Mouse (Mus musculus): ENCODE results near the gene Kcnj9. TPM values are rescaled to one million over a fixed set of nuclear protein-coding genes. Genes with fewer than 3 reads are reported as not detected.

Gene Kcnj9
- polyA plus RNA-seq, 1 experiment from 2014 or later = 0.68 TPM

DNA sequence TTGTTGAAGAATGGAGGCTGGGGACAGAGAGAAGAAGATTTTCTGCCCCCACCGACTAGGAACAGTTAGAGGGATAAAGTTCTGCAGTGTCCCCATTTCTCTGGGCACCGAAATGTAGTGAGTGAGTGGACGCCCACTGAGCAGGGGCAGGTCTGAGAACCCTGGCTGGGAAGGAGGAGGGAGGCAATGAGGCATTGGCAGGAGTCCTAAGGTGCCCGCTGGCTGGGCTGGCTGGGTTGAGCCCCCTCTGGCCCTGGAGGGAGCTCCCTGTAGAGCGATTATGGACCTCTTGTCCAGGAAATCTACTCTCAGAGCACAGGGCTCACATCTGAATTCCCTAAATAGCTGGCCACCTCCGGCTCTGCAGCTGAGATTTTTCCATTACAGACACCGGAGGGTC lies 29.6 kb downstream of the Kcnj9 start:
- no peaks in the 10 kb centered on the region for H3K9me3 ChIP-seq (ENCODE audit: control insufficient read depth, low read length)
- no peak overlapping the region for H3K9ac ChIP-seq (ENCODE audit: low read length)
- DNase-seq (ENCODE audit: low spot score) (no peak), ATAC-seq (replicated peaks; ENCODE audit: low FRiP score) (no peak)
- peaks cover 15% of the 10 kb centered on the region; the same call in 1 of the 2 replicates for H3K4me1 ChIP-seq (replicated peaks; ENCODE audit: control insufficient read depth, insufficient read depth, low read length)
- H3K27me3 ChIP-seq (ENCODE audit: control insufficient read depth, insufficient read depth, low read length) = no peaks in the 10 kb centered on the region
- WGBS = 65% methylated on average over 7 of the region's 7 CpGs
- H3K4me3 ChIP-seq (ENCODE audit: low read depth, low read length) = no peak overlapping the region
- H3K27ac ChIP-seq (ENCODE audit: low read depth, low read length) = no peak overlapping the region
- H3K36me3 ChIP-seq (ENCODE audit: control insufficient read depth, insufficient read depth, low read length) = no peaks in the 10 kb centered on the region
- no peak overlapping the region for H3K4me2 ChIP-seq (ENCODE audit: low read depth, low read length, severe bottlenecking)

- no peaks in the 10 kb centered on the region for H3K27me3 ChIP-seq (ENCODE audit: control insufficient read depth, insufficient read depth, low read length)
Observed at GRCm38 (mm10) chr1:172297611-172298537, 31.2 kb downstream of the Kcnj9 start, which contains the start of gene Atp1a2. Gene Atp1a2 (minus strand): TSS chr1:172298064.

DNA sequence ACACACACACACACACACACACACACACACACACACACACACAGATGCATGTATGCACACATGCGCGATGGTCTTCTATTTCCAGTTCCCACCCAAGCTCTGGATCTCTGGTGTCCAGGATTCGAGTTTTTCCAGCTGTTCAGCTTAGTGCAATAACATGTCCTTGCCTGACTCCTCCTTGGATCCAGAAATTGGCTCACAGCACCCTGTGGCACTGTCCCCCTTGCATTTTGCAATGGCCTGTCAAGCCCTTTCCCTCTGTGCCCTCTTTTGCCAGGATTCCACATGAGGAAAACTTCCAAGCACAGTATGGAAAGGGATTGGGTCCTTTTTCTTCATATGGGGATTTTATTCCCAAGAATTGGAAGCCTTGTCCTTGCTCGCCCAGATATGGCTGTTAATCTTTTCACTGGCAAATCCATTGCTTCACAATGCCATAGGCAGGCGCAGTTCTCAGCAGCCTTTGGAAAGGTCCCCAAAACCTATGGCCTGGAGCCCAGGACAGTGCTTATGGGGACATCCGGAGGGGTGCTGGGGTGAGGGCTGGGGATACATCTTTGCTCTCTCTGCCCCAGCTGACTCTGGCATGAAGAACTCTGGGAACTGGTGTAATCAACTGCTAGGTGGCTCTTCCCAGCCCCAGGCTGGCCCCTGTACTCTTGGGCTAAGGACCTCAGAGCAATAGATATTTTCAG lies 32.2 kb downstream of the Kcnj9 start:
- 81% methylated on average over 6 of the region's 6 CpGs for WGBS
- H3K4me3 ChIP-seq (ENCODE audit: low read depth, low read length) = no peak overlapping the region
- H3K9me3 ChIP-seq (ENCODE audit: control insufficient read depth, low read length) = no peaks in the 10 kb centered on the region
- no peaks in the 10 kb centered on the region for H3K36me3 ChIP-seq (ENCODE audit: control insufficient read depth, insufficient read depth, low read length)
- H3K4me1 ChIP-seq (replicated peaks; ENCODE audit: control insufficient read depth, insufficient read depth, low read length) = peaks cover 13% of the 10 kb centered on the region; the same call in 1 of the 2 replicates
- ATAC-seq (replicated peaks; ENCODE audit: low FRiP score) (no peak), DNase-seq (ENCODE audit: low spot score) (no peak)
- H3K27ac ChIP-seq (ENCODE audit: low read depth, low read length) = no peak overlapping the region
- no peak overlapping the region for H3K4me2 ChIP-seq (ENCODE audit: low read depth, low read length, severe bottlenecking)
- no peak overlapping the region for H3K9ac ChIP-seq (ENCODE audit: low read length)
- H3K27me3 ChIP-seq (ENCODE audit: control insufficient read depth, insufficient read depth, low read length) = no peaks in the 10 kb centered on the region

More at GRCm38 (mm10) chr1:172297611-172298537, 31.2 kb downstream of the Kcnj9 start, which contains the start of gene Atp1a2:
- H3K9me3 ChIP-seq (ENCODE audit: control insufficient read depth, low read length) = no peaks in the 10 kb centered on the region
- 15% methylated on average over 16 of the region's 16 CpGs for WGBS
- H3K4me1 ChIP-seq (replicated peaks; ENCODE audit: control insufficient read depth, insufficient read depth, low read length) = peaks cover 16% of the 10 kb centered on the region; the same call in 1 of the 2 replicates
- DNase-seq (ENCODE audit: low spot score) (no peak), ATAC-seq (replicated peaks; ENCODE audit: low FRiP score) (peak; percentile 61)
- no peak within 1 kb of the TSS for H3K4me3 ChIP-seq (ENCODE audit: low read depth, low read length)
- H3K4me2 ChIP-seq (ENCODE audit: low read depth, low read length, severe bottlenecking) = peak within 1 kb of the TSS; percentile 26; the same call in 1 of the 2 replicates
- H3K9ac ChIP-seq (ENCODE audit: low read length) = peak within 1 kb of the TSS; percentile 20; the same call in 1 of the 2 replicates
- H3K27ac ChIP-seq (ENCODE audit: low read depth, low read length) = no peak within 1 kb of the TSS
- no peaks in the 10 kb centered on the region for H3K36me3 ChIP-seq (ENCODE audit: control insufficient read depth, insufficient read depth, low read length)

- ATAC-seq (replicated peaks; ENCODE audit: low FRiP score) (peak; percentile 31; the same call in 1 of the 2 replicates), DNase-seq (ENCODE audit: low spot score) (no peak)
- H3K9me3 ChIP-seq (ENCODE audit: control insufficient read depth, low read length) = no peaks in the 10 kb centered on the region
- no peaks in the 10 kb centered on the region for H3K27me3 ChIP-seq (ENCODE audit: control insufficient read depth, insufficient read depth, low read length)
- H3K9ac ChIP-seq (ENCODE audit: low read length) = no peak overlapping the region
- peaks cover 13% of the 10 kb centered on the region; the same call in 1 of the 2 replicates for H3K4me1 ChIP-seq (replicated peaks; ENCODE audit: control insufficient read depth, insufficient read depth, low read length)
- no peaks in the 10 kb centered on the region for H3K36me3 ChIP-seq (ENCODE audit: control insufficient read depth, insufficient read depth, low read length)
- H3K4me2 ChIP-seq (ENCODE audit: low read depth, low read length, severe bottlenecking) = no peak overlapping the region
- WGBS = 64% methylated on average over 4 of the region's 4 CpGs
- H3K4me3 ChIP-seq (ENCODE audit: low read depth, low read length) = no peak overlapping the region
- H3K27ac ChIP-seq (ENCODE audit: low read depth, low read length) = no peak overlapping the region
Observed at GRCm38 (mm10) chr1:172295751-172296197, 33.3 kb downstream of the Kcnj9 start.

GRCm38 (mm10) chr1:172293449-172293848 lies 35.7 kb downstream of the Kcnj9 start:
- Histone ChIP-seq H3K27me3 (ENCODE audit: control insufficient read depth, insufficient read depth, low read length) (no peaks in the 10 kb centered on the region), H3K4me3 (ENCODE audit: low read depth, low read length) (no peak overlapping the region), H3K9ac (ENCODE audit: low read length) (no peak overlapping the region), H3K4me1 (replicated peaks; ENCODE audit: control insufficient read depth, insufficient read depth, low read length) (peaks cover 12% of the 10 kb centered on the region; the same call in 1 of the 2 replicates), H3K36me3 (ENCODE audit: control insufficient read depth, insufficient read depth, low read length) (no peaks in the 10 kb centered on the region), H3K4me2 (ENCODE audit: low read depth, low read length, severe bottlenecking) (no peak overlapping the region), H3K27ac (ENCODE audit: low read depth, low read length) (no peak overlapping the region), H3K9me3 (ENCODE audit: control insufficient read depth, low read length) (no peaks in the 10 kb centered on the region)
- ATAC-seq (replicated peaks; ENCODE audit: low FRiP score) (no peak), DNase-seq (ENCODE audit: low spot score) (no peak)
- 91% methylated on average over 11 of the region's 11 CpGs for WGBS

- Histone ChIP-seq H3K4me2 (ENCODE audit: low read depth, low read length, severe bottlenecking) (no peak overlapping the region), H3K4me3 (ENCODE audit: low read depth, low read length) (no peak overlapping the region), H3K9me3 (ENCODE audit: control insufficient read depth, low read length) (no peaks in the 10 kb centered on the region), H3K9ac (ENCODE audit: low read length) (no peak overlapping the region), H3K36me3 (ENCODE audit: control insufficient read depth, insufficient read depth, low read length) (no peaks in the 10 kb centered on the region), H3K27me3 (ENCODE audit: control insufficient read depth, insufficient read depth, low read length) (no peaks in the 10 kb centered on the region), H3K27ac (ENCODE audit: low read depth, low read length) (no peak overlapping the region), H3K4me1 (replicated peaks; ENCODE audit: control insufficient read depth, insufficient read depth, low read length) (peaks cover 10% of the 10 kb centered on the region; the same call in 1 of the 2 replicates)
- DNase-seq (ENCODE audit: low spot score) (no peak), ATAC-seq (replicated peaks; ENCODE audit: low FRiP score) (no peak)
- WGBS = 92% methylated on average over 2 of the region's 2 CpGs
Observed at GRCm38 (mm10) chr1:172292880-172293279, 36.2 kb downstream of the Kcnj9 start.

DNA sequence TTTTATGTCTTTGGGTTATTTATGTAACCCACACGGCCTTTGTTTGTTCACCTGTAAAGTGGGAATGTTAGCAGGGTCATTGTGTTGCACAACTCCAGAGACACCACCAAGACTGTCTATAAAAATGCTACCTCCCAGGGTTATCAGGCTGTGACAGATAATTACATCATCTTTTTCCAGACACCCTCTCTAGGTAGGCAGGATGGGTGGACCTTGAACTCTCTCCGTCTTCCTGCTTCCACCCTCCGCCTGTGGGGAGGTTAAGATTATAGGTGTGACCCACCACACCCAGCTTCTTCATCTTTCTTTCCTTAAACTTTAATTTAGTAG lies 39.5 kb downstream of the Kcnj9 start:
- DNase-seq (ENCODE audit: low spot score) (no peak), ATAC-seq (replicated peaks; ENCODE audit: low FRiP score) (no peak)
- H3K27me3 ChIP-seq (ENCODE audit: control insufficient read depth, insufficient read depth, low read length) = no peaks in the 10 kb centered on the region
- H3K27ac ChIP-seq (ENCODE audit: low read depth, low read length) = no peak overlapping the region
- H3K9me3 ChIP-seq (ENCODE audit: control insufficient read depth, low read length) = no peaks in the 10 kb centered on the region
- H3K9ac ChIP-seq (ENCODE audit: low read length) = no peak overlapping the region
- 0 out of 2 replicates have a peak, but pooled peaks cover 2% of the 10 kb centered on the region for H3K4me1 ChIP-seq (replicated peaks; ENCODE audit: control insufficient read depth, insufficient read depth, low read length)
- no peaks in the 10 kb centered on the region for H3K36me3 ChIP-seq (ENCODE audit: control insufficient read depth, insufficient read depth, low read length)
- no peak overlapping the region for H3K4me3 ChIP-seq (ENCODE audit: low read depth, low read length)
- no peak overlapping the region for H3K4me2 ChIP-seq (ENCODE audit: low read depth, low read length, severe bottlenecking)
- 89% methylated on average over 3 of the region's 3 CpGs for WGBS

DNA sequence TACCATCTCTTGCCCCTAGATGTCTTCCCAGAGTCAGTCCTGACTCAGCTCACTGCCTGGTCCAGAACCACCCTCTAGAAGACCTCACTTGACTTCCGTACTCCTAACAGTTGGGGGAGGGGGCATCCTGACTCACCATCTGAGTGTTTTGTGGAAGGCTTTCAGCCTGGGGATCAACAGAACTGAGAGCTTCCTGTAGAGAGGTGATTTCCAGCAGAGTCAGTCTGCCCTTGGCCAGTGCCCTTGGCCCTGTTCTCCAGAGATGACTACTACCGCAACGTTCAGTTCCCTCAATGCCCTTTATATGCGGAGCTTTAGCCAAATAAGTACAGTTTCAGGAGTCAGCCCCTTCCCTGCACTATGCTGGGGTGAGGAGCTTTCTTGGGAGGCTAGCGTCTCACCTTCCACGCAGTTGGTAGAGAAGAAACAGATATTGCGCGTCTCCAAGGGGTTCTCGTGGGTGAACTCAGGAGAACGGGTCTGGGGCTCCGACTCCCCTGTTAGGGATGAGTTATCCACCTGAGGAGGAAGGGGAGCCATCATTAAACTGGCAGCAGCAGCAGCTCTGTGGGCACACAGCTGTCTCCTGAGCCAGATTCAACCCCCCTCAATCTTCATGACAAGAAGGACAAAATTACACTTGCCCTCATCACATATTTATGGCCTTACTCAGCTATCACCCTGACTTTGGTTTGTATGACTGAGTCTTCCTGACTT lies 40.1 kb downstream of the Kcnj9 start:
- H3K27ac ChIP-seq (ENCODE audit: low read depth, low read length) = no peak overlapping the region
- no peaks in the 10 kb centered on the region for H3K9me3 ChIP-seq (ENCODE audit: control insufficient read depth, low read length)
- no peaks in the 10 kb centered on the region for H3K36me3 ChIP-seq (ENCODE audit: control insufficient read depth, insufficient read depth, low read length)
- ATAC-seq (replicated peaks; ENCODE audit: low FRiP score) (no peak), DNase-seq (ENCODE audit: low spot score) (no peak)
- H3K4me2 ChIP-seq (ENCODE audit: low read depth, low read length, severe bottlenecking) = no peak overlapping the region
- WGBS = 95% methylated on average over 11 of the region's 11 CpGs
- H3K4me3 ChIP-seq (ENCODE audit: low read depth, low read length) = no peak overlapping the region
- H3K4me1 ChIP-seq (replicated peaks; ENCODE audit: control insufficient read depth, insufficient read depth, low read length) = no peaks in the 10 kb centered on the region
- no peak overlapping the region for H3K9ac ChIP-seq (ENCODE audit: low read length)
- no peaks in the 10 kb centered on the region for H3K27me3 ChIP-seq (ENCODE audit: control insufficient read depth, insufficient read depth, low read length)
